Mouse (Mus musculus) cerebellum, adult 9-11 months (tissue): Measurements from ENCODE around the gene Gsdma.
A peak's percentile ranks its signal among the peaks of the same experiment; 100 is the strongest.

Source experiments
- DNase-seq: peaks from one replicate; pipeline ENCODE4 v3.0.0; 2022

Gsdma gene

DNA sequence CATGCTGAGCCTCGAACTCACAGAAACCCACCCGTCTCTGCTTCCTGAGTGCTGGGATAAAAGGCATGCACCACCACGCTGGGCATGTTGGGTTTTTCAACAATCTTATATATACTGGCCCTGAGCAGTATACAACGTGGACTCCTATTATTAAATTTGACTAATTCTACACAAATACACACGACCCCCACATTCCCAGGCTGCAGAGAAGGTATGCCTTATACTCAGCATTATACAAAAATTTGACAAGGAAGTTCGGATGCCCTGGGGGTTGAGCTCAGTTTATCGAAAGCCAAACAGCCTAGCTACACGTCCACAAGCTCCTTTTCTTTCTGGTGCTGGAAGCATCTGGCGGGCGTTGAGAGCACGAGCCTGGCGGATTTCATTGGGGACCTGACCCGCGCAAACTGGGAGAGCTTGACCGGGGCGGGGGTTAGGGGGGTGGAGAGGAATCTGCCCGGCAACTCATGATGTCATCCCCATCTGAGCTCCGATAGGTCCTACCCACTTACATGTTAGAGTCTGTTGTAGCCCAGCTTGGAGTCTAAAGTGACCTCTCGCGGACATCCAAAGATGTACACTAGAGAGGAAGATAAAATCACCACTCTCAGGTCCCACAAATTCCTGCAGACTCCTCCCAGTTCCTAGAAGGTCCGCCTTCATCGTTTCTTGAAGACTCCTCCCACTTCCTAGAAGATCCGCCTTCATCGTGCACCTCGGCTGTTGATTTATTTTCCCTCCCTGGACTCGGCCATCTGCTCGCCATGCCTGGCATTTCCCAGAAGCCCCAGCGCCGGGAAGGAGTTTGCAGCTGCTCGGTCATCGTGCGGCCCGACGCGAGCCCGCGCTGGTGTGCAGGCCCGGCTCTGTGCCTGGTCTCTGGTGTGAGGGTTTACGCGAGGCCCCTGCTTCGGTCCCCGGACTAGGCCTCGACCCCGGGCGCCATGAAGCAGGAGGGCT lies 17.9 kb downstream of the Gsdma start, which contains the start of gene Psmd3:
Gene Psmd3, plus strand, starts transcription at position 769 of the 960 bp plus-strand sequence.
- peak; percentile 97 for DNase-seq

DNA sequence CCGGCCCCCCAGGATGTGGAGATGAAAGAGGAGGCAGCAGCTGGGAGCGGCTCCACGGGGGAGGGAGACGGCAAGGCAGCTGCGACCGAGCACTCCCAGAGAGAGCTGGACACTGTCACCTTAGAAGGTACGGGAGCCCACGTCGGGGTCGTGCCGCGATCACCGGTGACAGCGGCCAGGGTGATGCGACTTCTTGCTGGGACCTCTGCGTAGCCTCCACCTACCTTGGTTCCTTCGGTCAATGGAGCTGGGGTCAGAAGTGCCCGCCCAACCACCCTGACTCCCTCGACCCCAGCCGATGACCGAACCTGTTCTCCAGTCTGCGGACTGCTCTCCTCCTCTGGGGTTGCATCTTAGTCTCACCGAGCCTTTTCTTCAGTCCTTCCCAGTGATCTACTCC lies 18.7 kb downstream of the Gsdma start:
- no peak for DNase-seq

- no peak for DNase-seq
Measured at GRCm38 (mm10) chr11:98685642-98686041, 21.5 kb downstream of the Gsdma start.

GRCm38 (mm10) chr11:98686976-98687375 lies 22.8 kb downstream of the Gsdma start:
- DNase-seq, result no peak

- no peak for DNase-seq
Measured at GRCm38 (mm10) chr11:98688009-98688408, 23.9 kb downstream of the Gsdma start.

DNA sequence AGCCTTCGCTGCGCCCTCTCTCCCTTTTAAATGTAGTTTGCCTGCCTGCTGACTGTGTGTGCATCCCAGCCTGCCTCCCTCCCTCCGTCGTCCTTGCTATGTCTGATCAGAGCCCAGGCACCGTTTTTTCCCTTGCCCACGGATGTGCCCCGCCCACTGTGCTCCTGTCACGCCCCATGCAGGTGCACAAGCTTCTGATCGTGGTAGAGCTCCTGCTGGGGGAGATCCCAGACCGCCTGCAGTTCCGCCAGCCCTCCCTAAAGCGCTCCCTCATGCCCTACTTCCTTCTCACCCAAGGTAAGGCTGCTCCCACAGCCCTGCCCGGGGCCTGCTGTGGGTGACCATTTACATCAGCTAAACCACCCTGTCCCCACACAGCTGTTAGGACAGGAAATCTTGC lies 29.1 kb downstream of the Gsdma start:
- DNase-seq, result peak; percentile 22

DNA sequence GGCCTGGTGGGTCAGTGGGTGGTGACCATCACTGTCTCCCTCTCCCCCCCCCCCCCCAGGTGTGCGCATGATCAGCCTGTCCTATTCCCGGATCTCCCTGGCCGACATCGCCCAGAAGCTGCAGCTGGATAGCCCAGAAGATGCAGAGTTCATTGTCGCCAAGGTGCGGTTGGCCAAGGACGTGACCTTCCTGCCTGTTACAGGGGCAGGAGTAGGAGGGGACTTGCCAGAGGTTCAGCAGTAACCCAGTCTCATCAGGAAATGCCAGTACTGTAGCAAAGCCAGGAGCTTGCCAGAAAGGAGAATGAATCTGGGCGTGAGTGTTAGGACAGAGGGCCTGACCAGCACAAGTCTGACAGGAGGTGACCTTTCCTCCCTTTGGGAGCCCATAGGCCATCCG lies 29.6 kb downstream of the Gsdma start:
- no peak for DNase-seq

- no peak for DNase-seq
Measured at GRCm38 (mm10) chr11:98694301-98694700, 30.1 kb downstream of the Gsdma start.

- DNase-seq, result no peak
Measured at GRCm38 (mm10) chr11:98695408-98695807, 31.3 kb downstream of the Gsdma start.

DNA sequence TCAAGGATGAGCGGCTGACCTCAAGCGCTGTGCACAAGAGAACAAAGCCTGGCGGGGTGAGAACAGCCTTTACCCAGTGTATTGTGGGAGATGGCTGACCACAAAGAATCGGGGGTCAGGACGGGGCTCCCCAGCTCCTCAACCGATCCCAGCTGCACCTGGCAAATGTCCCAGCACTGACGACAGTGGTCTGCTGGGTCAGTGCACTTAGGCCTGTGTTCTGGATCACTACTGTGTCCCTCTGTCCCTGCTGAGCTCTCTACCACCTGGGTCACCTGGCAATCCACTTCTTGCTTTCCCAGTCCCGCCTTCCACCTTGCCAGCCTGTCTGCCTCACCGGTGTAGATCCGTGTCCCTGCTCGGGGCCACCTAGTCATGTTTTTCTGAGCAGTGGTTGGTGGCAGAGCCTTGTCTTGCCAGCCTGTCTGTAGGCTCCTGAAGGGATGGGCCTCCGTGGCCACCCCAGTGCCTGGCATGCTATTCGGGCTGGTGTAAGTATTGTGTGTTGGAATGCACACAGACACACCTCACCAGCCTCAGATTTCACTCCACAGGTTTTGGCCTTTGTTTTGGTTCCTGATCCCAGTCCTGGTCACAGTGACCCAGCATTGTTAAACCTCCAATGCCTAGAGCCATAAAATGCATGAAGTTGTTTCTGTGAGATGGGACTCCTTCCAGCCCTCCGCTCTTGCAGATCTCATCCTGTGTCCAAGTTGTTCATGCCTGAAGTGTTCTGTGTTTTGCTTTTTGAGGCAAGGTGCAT lies 32.5 kb downstream of the Gsdma start:
- DNase-seq, result peak; percentile 30

DNA sequence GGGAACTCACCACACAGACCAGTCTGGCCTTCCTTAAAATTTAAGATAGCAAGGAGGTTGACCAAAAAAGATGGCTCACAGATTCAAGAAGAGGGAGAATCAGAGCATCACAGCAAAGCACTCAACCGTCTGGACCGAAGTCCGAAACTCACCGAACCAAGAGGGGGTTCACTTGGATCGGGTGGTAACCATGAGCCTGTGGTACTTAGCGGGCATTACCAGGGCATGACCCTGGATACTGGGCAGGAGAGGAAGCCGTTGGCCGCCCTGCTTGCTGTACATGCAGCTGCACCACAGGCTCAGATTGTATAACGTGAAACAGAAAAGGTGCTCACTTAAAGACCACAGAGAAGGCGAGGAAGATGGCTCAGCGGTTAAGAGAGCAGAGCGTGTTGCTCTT lies 33.1 kb downstream of the Gsdma start:
- DNase-seq, result no peak

- no peak for DNase-seq
Measured at GRCm38 (mm10) chr11:98698849-98699640, 34.9 kb downstream of the Gsdma start.

DNA sequence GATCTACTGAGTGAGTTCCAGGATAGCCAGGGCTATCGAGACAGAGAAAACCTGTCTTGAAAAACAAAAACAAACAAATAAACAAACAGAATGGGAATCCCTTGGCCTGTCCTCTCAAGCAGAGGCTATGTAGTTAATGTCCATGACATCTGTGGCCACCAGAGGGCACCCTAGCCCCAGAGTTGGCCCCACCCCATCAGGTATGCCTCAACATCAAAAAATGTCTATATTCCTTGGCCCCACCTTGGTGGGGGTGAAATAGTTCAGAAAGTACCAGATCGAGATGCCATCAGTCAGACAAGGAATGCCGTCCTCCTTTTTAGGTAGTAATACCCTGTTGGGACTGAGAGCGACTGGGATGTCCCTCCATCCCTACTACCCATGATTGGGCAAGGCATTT lies 35.8 kb downstream of the Gsdma start:
- DNase-seq, result peak; percentile 76

DNA sequence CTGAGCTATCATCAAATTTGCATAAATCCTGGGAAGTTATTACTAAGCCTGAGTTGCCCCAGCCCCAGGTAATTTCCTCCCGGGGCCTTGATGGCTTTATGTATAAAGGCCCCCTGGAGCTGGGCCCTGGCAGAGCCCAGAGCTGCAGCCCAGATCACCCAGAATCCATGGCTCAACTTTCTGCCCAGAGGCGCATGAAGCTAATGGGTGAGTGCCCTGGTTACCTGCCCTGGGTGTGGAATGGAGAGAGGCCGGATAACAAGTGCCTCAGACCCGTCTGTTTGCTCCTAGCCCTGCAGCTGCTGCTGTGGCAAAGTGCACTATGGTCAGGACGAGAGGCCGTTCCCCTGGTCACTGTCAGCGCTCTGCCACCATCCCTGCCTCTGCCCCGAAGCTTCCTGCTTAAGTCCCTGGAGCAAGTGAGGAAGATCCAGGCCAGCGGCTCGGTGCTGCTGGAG lies 37.1 kb downstream of the Gsdma start, which contains the start of gene Csf3:
Gene Csf3, plus strand, starts transcription at position 51 of the 458 bp plus-strand sequence.
- no peak for DNase-seq

- no peak for DNase-seq
Measured at GRCm38 (mm10) chr11:98702323-98702722, 38.2 kb downstream of the Gsdma start.

- DNase-seq, result peak; percentile 28
Measured at GRCm38 (mm10) chr11:98705021-98705420, 40.9 kb downstream of the Gsdma start.

- peak; percentile 32 for DNase-seq
Measured at GRCm38 (mm10) chr11:98707401-98708281, 43.5 kb downstream of the Gsdma start.

GRCm38 (mm10) chr11:98708282-98708956 lies 44.3 kb downstream of the Gsdma start:
- DNase-seq, result no peak

DNA sequence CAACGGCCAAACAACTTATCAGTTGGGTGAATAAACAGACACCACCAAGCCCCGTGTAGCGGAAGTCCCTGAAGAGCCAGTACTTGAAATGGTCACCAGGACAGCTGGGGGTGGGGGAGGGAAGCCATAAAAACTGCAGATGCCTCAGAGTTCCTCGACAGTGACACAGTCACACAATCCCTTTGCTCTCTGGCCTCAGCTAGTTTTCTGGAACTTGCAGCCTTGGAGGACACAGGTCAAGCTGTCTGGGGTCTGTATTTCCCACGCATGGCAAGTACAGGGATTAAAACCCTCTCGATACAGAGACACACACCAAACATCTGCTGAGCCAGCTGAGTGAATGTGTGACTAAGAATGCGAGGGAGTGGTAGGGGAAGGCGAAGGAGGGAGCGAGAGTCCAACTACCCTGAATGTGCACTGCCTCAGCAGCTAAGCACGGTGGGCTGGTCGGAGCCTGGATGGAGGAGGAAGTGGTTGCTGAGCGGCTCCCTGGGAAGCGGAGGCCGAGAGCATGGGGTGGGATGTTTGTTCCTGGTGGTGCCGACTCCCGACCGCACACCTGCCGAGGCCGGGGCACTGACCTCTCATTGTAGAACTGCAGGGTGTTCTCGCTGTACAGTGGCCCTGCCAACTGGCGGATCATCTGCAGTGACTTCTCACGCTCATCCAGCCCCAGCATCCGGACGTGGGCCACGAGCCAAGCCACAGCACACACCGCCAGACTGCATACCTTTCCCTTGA lies 45.0 kb downstream of the Gsdma start:
- no peak for DNase-seq

- peak; percentile 75 for DNase-seq
Measured at GRCm38 (mm10) chr11:98710416-98711045, 46.4 kb downstream of the Gsdma start.
